Mouse (Mus musculus) central nervous system, embryonic 11.5 days (tissue): Measurements from ENCODE around the gene Smc1a. TPM values are rescaled to one million over a fixed set of nuclear protein-coding genes. Genes with fewer than 3 reads are reported as not detected.

Experiments used
- polyA plus RNA-seq: library from polyadenylated mRNA; depleted of rRNA; stranded (reverse); fragments of >200 nt; gene quantifications from 2 replicates; pipeline ENCODE4 v1.2.3, GENCODE M21; 2012; rRNA removed

Smc1a gene
- polyA plus RNA-seq = 111 and 204 TPM in 2 replicates

DNA sequence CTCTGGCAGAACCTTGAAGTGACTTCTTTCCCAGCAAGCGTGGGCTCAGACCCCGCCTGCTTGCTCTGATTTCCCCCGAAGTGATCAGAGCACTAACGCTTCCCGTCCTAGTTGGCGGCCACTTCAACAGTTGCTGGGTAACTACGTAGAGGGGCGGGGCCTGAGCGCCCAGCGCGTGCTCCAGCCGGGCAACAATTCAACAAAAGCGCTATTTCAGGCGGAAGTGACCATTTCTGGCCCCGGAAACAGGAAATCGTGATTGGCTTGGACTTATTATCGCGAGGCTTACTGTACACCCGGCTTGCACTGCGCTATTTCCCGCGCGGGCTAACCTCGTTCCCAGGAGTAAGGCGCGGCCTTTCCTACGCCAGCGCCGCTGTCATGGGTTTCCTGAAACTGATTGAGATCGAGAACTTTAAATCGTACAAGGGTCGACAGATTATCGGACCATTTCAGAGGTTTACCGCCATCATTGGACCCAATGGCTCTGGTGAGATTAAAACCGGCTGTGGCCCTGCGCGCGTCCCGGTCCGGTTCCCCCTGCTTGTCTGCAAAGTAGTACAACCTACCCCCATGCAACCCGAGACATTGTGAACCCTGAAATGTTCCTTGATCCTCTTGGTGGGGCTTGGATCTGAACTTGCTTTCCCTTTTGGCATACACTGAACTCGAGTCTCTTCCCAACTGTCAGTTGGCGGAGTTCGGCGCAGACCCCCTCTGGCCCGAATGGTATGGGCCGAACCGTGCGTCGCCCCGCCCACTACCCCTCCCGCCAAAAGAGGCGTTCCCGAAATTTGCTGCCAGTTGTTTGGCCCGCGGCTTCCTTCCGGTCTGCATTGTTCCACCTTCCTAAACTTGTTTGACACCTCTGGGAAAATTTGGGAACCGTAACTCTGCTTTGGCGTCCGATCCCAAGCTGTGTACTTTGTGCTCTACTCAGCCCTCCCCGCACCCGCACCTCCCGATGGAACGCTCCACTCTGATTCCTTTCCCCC lies at the start of gene Smc1a, which contains the start of gene Ribc1:
Gene Smc1a (plus strand): TSS at position 278 of the 995 bp plus-strand sequence.
Gene Ribc1 (minus strand): TSS at position 145 of the 995 bp plus-strand sequence.

GRCm38 (mm10) chrX:152001737-152002710 lies 14.2 kb upstream of the Smc1a start, which contains the start of gene Hsd17b10:
Hsd17b10 (plus strand) TSS chrX:152001845.

Other genes with a start within 250 kb of the Smc1a start
- gene Huwe1, start 215.6 kb upstream of the Smc1a start, polyA plus RNA-seq = 139 and 158 TPM in 2 replicates
- gene Hsd17b10, start 14.6 kb upstream of the Smc1a start, polyA plus RNA-seq = 75.6 and 106 TPM in 2 replicates
- 2.3 TPM in 2 replicates for gene Ribc1, start 133 bp upstream of the Smc1a start, polyA plus RNA-seq
- 2.6 and 3.4 TPM in 2 replicates for gene Iqsec2, start 127.8 kb downstream of the Smc1a start, polyA plus RNA-seq
- gene Kdm5c, start 216.6 kb downstream of the Smc1a start, polyA plus RNA-seq = 64.7 and 125 TPM in 2 replicates